Mouse (Mus musculus): ENCODE results near the gene Cyp39a1. TPM values are rescaled to one million over a fixed set of nuclear protein-coding genes. Genes with fewer than 3 reads are reported as not detected.
A peak's percentile ranks its signal among the peaks of the same experiment; 100 is the strongest.

Cyp39a1 gene
- total RNA-seq (2021) (1 to 10 TPM; 3.5 to 4.9 TPM), polyA plus RNA-seq (2012; rRNA removed) (2.1 and 5.0 TPM in 2 replicates)
- long read RNA-seq, partial matches to known transcripts, result 0 of 4 reads
- long read RNA-seq, other reads (novel, unspliced or antisense), result 1 of 4 reads

- intact Hi-C loops (cut with DNase I), result no loop called here
- peak within 1 kb of the TSS; percentile 62 for H3K4me3 ChIP-seq
- H3K4me1 ChIP-seq (ENCODE audit: control insufficient read depth, insufficient read depth, low read length), result peaks cover 5% of the 10 kb centered on the region; the same call in 1 of the 2 replicates
- no peaks in the 10 kb centered on the region for H3K79me2 ChIP-seq (replicated peaks; ENCODE audit: control insufficient read depth, insufficient read depth, low read length)
- TF ChIP-seq EP300 (IDR thresholded peaks at IDR 0.05; ENCODE audit: insufficient read depth, low read depth, low read length) (no peak), POLR2A (IDR thresholded peaks at IDR 0.05; ENCODE audit: insufficient read depth, low read depth, low read length) (no peak; the same call in 1 of the 2 replicates), CTCF (IDR thresholded peaks at IDR 0.05) (no peak)
- H3K27me3 ChIP-seq (ENCODE audit: control insufficient read depth, insufficient read depth, low read length), result no peaks in the 10 kb centered on the region
- H3K36me3 ChIP-seq (ENCODE audit: control insufficient read depth, insufficient read depth, low read length), result no peaks in the 10 kb centered on the region; the same call in 1 of the 2 replicates
- DNase-seq, result peak in 1 of 2 experiments; percentile 30
- peak within 1 kb of the TSS; percentile 78 for H3K27ac ChIP-seq
- H3K9ac ChIP-seq (ENCODE audit: low read depth, low read length), result peak within 1 kb of the TSS; percentile 75
- under 1% methylated on average over 17 of the region's 17 CpGs for WGBS
Observed at GRCm38 (mm10) chr17:43667290-43667843, at the start of gene Cyp39a1. Gene Cyp39a1, plus strand, starts transcription at chr17:43667425.

GRCm38 (mm10) chr17:43619156-43619555 lies 48.1 kb upstream of the Cyp39a1 start:
- WGBS, result 86% methylated on average over 9 of the region's 9 CpGs
- no peak for TF ChIP-seq CTCF (IDR thresholded peaks at IDR 0.05)
- DNase-seq, result no peak
- H3K27ac ChIP-seq, result no peak overlapping the region
- no peaks in the 10 kb centered on the region for H3K27me3 ChIP-seq (ENCODE audit: control insufficient read depth, insufficient read depth, low read length)
- no peaks in the 10 kb centered on the region for H3K4me1 ChIP-seq (ENCODE audit: control insufficient read depth, insufficient read depth, low read length)
- H3K4me3 ChIP-seq, result no peak overlapping the region
- no peak overlapping the region for H3K9ac ChIP-seq (ENCODE audit: low read depth, low read length)
- H3K79me2 ChIP-seq (replicated peaks; ENCODE audit: control insufficient read depth, insufficient read depth, low read length), result no peaks in the 10 kb centered on the region
- H3K36me3 ChIP-seq (ENCODE audit: control insufficient read depth, insufficient read depth, low read length), result no peaks in the 10 kb centered on the region
- intact Hi-C loops (cut with DNase I), result no loop called here

- intact Hi-C loops (cut with DNase I), result loop anchor here (10.0 kb wide), 1 partner anchor 823 kb away; no protein-coding TSS in a partner anchor
- 90% methylated on average over 10 of the region's 10 CpGs for WGBS
- no peaks in the 10 kb centered on the region for H3K4me1 ChIP-seq (ENCODE audit: control insufficient read depth, insufficient read depth, low read length)
- no peaks in the 10 kb centered on the region for H3K79me2 ChIP-seq (replicated peaks; ENCODE audit: control insufficient read depth, insufficient read depth, low read length)
- no peaks in the 10 kb centered on the region for H3K36me3 ChIP-seq (ENCODE audit: control insufficient read depth, insufficient read depth, low read length)
- no peak overlapping the region for H3K9ac ChIP-seq (ENCODE audit: low read depth, low read length)
- no peaks in the 10 kb centered on the region for H3K27me3 ChIP-seq (ENCODE audit: control insufficient read depth, insufficient read depth, low read length)
- H3K4me3 ChIP-seq, result no peak overlapping the region
- no peak for TF ChIP-seq CTCF (IDR thresholded peaks at IDR 0.05)
- TF ChIP-seq POLR2A (IDR thresholded peaks at IDR 0.05; ENCODE audit: insufficient read depth, low read depth, low read length), result no peak
- no peak for TF ChIP-seq EP300 (IDR thresholded peaks at IDR 0.05; ENCODE audit: insufficient read depth, low read depth, low read length)
- DNase-seq, result no peak
- no peak overlapping the region for H3K27ac ChIP-seq
Observed at GRCm38 (mm10) chr17:43622076-43622475, 45.1 kb upstream of the Cyp39a1 start.

- no peak overlapping the region for H3K9ac ChIP-seq (ENCODE audit: low read depth, low read length)
- no peaks in the 10 kb centered on the region for H3K4me1 ChIP-seq (ENCODE audit: control insufficient read depth, insufficient read depth, low read length)
- no peak for DNase-seq
- WGBS, result 87% methylated on average over 10 of the region's 10 CpGs
- no peaks in the 10 kb centered on the region for H3K79me2 ChIP-seq (replicated peaks; ENCODE audit: control insufficient read depth, insufficient read depth, low read length)
- no peak overlapping the region for H3K4me3 ChIP-seq
- peaks cover 19% of the 10 kb centered on the region for H3K27me3 ChIP-seq (ENCODE audit: control insufficient read depth, insufficient read depth, low read length)
- intact Hi-C loops (cut with DNase I), result loop anchor here (10.0 kb wide), 1 partner anchor 817 kb away; no protein-coding TSS in a partner anchor
- H3K36me3 ChIP-seq (ENCODE audit: control insufficient read depth, insufficient read depth, low read length), result no peaks in the 10 kb centered on the region
- no peak overlapping the region for H3K27ac ChIP-seq
- TF ChIP-seq POLR2A (IDR thresholded peaks at IDR 0.05; ENCODE audit: insufficient read depth, low read depth, low read length), result no peak
- TF ChIP-seq EP300 (IDR thresholded peaks at IDR 0.05; ENCODE audit: insufficient read depth, low read depth, low read length), result no peak
- no peak for TF ChIP-seq CTCF (IDR thresholded peaks at IDR 0.05)
Observed at GRCm38 (mm10) chr17:43628246-43628645, 39.0 kb upstream of the Cyp39a1 start.

GRCm38 (mm10) chr17:43629026-43629495 lies 38.2 kb upstream of the Cyp39a1 start:
- Histone ChIP-seq H3K27ac (no peak overlapping the region), H3K4me1 (ENCODE audit: control insufficient read depth, insufficient read depth, low read length) (no peaks in the 10 kb centered on the region), H3K9ac (ENCODE audit: low read depth, low read length) (no peak overlapping the region), H3K27me3 (ENCODE audit: control insufficient read depth, insufficient read depth, low read length) (peaks cover 19% of the 10 kb centered on the region), H3K36me3 (ENCODE audit: control insufficient read depth, insufficient read depth, low read length) (no peaks in the 10 kb centered on the region), H3K79me2 (replicated peaks; ENCODE audit: control insufficient read depth, insufficient read depth, low read length) (no peaks in the 10 kb centered on the region), H3K4me3 (no peak overlapping the region)
- WGBS, result 25% methylated on average over 24 of the region's 24 CpGs
- intact Hi-C loops (cut with DNase I), result loop anchor here (10.0 kb wide), 1 partner anchor 816 kb away; no protein-coding TSS in a partner anchor
- DNase-seq, result no peak
- no peak for TF ChIP-seq CTCF (IDR thresholded peaks at IDR 0.05)
- TF ChIP-seq POLR2A (IDR thresholded peaks at IDR 0.05; ENCODE audit: insufficient read depth, low read depth, low read length), result no peak
- no peak for TF ChIP-seq EP300 (IDR thresholded peaks at IDR 0.05; ENCODE audit: insufficient read depth, low read depth, low read length)
